Mouse (Mus musculus) lung, embryonic 15.5 days (tissue): Measurements from ENCODE around the gene Fcrl1. TPM values are rescaled to one million over a fixed set of nuclear protein-coding genes. Genes with fewer than 3 reads are reported as not detected.

Experiments used
- ATAC-seq: fragments of 200-750 bp; cut with Nextera tagmentation; 2 replicates; pipeline ENCODE4 v1.8.0; 2017; ENCODE audit warnings: moderate number of reproducible peaks, borderline replicate concordance; ENCODE audit not compliant: low FRiP score, low TSS enrichment; ENCODE audit errors: extremely low read depth
- H3K27ac ChIP-seq: fragments of 300-500 bp; sonication (generic); 2 replicates; pipeline ENCODE4 v1.5.1; 2015; ENCODE audit warnings: moderate library complexity, mild to moderate bottlenecking, inconsistent platforms
- H3K27me3 ChIP-seq: fragments of 300-500 bp; sonication (generic); 2 replicates; pipeline ENCODE4 v1.6.1; 2015; ENCODE audit warnings: inconsistent platforms
- H3K36me3 ChIP-seq: fragments of 300-500 bp; sonication (generic); 2 replicates; pipeline ENCODE4 v1.6.1; 2015; ENCODE audit warnings: inconsistent platforms
- H3K4me1 ChIP-seq: fragments of 300-500 bp; sonication (generic); 2 replicates; pipeline ENCODE4 v1.6.1; 2015; ENCODE audit warnings: inconsistent platforms
- H3K4me2 ChIP-seq: fragments of 300-500 bp; sonication (generic); 2 replicates; pipeline ENCODE4 v1.6.1; 2015; ENCODE audit warnings: inconsistent platforms, mild to moderate bottlenecking, moderate library complexity
- H3K4me3 ChIP-seq: fragments of 300-500 bp; sonication (generic); 2 replicates; pipeline ENCODE4 v1.5.1; 2015; ENCODE audit warnings: mild to moderate bottlenecking, inconsistent platforms
- H3K9ac ChIP-seq: fragments of 300-500 bp; sonication (generic); 2 replicates; pipeline ENCODE4 v1.6.1; 2015; ENCODE audit warnings: inconsistent platforms
- H3K9me3 ChIP-seq: fragments of 300-500 bp; sonication (generic); 2 replicates; pipeline ENCODE4 v1.6.1; 2016; ENCODE audit warnings: inconsistent platforms
- WGBS: fragments of 180-500 bp; shearing (Covaris S2); methylation state at CpG from one replicate; pipeline ENCODE4 v1.1.7; 2015; 5-methylcytosine and 5-hydroxymethylcytosine counted together
- polyA plus RNA-seq: library from polyadenylated mRNA; unstranded; fragments of >200 nt; fragmentation: Nextera tagmentation; extraction: Ambion mirVana; gene quantifications from 2 replicates; pipeline ENCODE4 v1.2.1, GENCODE M21; 2015

Fcrl1 gene
- polyA plus RNA-seq, 1 experiment from 2014 or later = not detected

- 78% methylated on average over 4 of the region's 4 CpGs for WGBS
- Histone ChIP-seq H3K4me2 (no peak overlapping the region), H3K27ac (no peak overlapping the region), H3K4me1 (no peaks in the 10 kb centered on the region), H3K9ac (no peak overlapping the region), H3K4me3 (no peak overlapping the region), H3K36me3 (no peaks in the 10 kb centered on the region), H3K27me3 (no peaks in the 10 kb centered on the region), H3K9me3 (no peaks in the 10 kb centered on the region)
- ATAC-seq = no peak
Measured at GRCm38 (mm10) chr3:87422386-87422910, 46.3 kb downstream of the Fcrl1 start.

GRCm38 (mm10) chr3:87435479-87435878, 59.3 kb downstream of the Fcrl1 start, which contains the start of gene Fcrl5:
TSS of gene Fcrl5 (plus strand) at chr3:87435773.
- WGBS = 87% methylated on average over 5 of the region's 5 CpGs
- H3K36me3 ChIP-seq = no peaks in the 10 kb centered on the region
- no peaks in the 10 kb centered on the region for H3K4me1 ChIP-seq
- no peak within 1 kb of the TSS for H3K27ac ChIP-seq
- H3K27me3 ChIP-seq = no peaks in the 10 kb centered on the region
- H3K9me3 ChIP-seq = no peaks in the 10 kb centered on the region
- H3K9ac ChIP-seq = no peak within 1 kb of the TSS
- H3K4me3 ChIP-seq = no peak within 1 kb of the TSS
- ATAC-seq = no peak
- H3K4me2 ChIP-seq = no peak within 1 kb of the TSS

GRCm38 (mm10) chr3:87440586-87440985, 64.4 kb downstream of the Fcrl1 start:
- no peaks in the 10 kb centered on the region for H3K4me1 ChIP-seq
- H3K4me3 ChIP-seq = no peak overlapping the region
- WGBS = 63% methylated on average over 1 of the region's 1 CpGs
- H3K27ac ChIP-seq = no peak overlapping the region
- H3K36me3 ChIP-seq = no peaks in the 10 kb centered on the region
- H3K27me3 ChIP-seq = no peaks in the 10 kb centered on the region
- H3K9ac ChIP-seq = no peak overlapping the region
- no peaks in the 10 kb centered on the region for H3K9me3 ChIP-seq
- H3K4me2 ChIP-seq = no peak overlapping the region
- ATAC-seq = no peak

GRCm38 (mm10) chr3:87443968-87444367, 67.8 kb downstream of the Fcrl1 start:
- WGBS = 41% methylated on average over 6 of the region's 6 CpGs
- H3K36me3 ChIP-seq = no peaks in the 10 kb centered on the region
- no peak overlapping the region for H3K4me3 ChIP-seq
- H3K4me1 ChIP-seq = no peaks in the 10 kb centered on the region
- H3K27me3 ChIP-seq = no peaks in the 10 kb centered on the region
- H3K27ac ChIP-seq = no peak overlapping the region
- ATAC-seq = no peak
- no peak overlapping the region for H3K4me2 ChIP-seq
- H3K9ac ChIP-seq = no peak overlapping the region
- no peaks in the 10 kb centered on the region for H3K9me3 ChIP-seq

Other genes starting within 250 kb of the Fcrl1 start
- 20.7 and 23.0 TPM in 2 replicates for gene Kirrel, start 201.6 kb upstream of the Fcrl1 start, polyA plus RNA-seq
- gene Fcrls, start 112.6 kb upstream of the Fcrl1 start, polyA plus RNA-seq = 9.1 and 9.4 TPM in 2 replicates
- gene Cd5l, start 18.5 kb upstream of the Fcrl1 start, polyA plus RNA-seq = 0.11 and 0.18 TPM in 2 replicates
- gene Fcrl5, start 59.4 kb downstream of the Fcrl1 start, polyA plus RNA-seq = not detected in 2 replicates
- gene Etv3, start 149.0 kb downstream of the Fcrl1 start, polyA plus RNA-seq = 16.6 and 16.9 TPM in 2 replicates
- gene Arhgef11, start 241.2 kb downstream of the Fcrl1 start, polyA plus RNA-seq = 18.0 TPM in 2 replicates